Mouse (Mus musculus) cerebral cortex, adult 2 months (tissue): Measurements from ENCODE around the gene Celf5.

ENCODE experiments used
- WGBS: fragments of 180-500 bp; shearing (Covaris S2); methylation state at CpG from one replicate; pipeline ENCODE4 v1.1.7; 2018; 5-methylcytosine and 5-hydroxymethylcytosine counted together

The Celf5 gene

DNA sequence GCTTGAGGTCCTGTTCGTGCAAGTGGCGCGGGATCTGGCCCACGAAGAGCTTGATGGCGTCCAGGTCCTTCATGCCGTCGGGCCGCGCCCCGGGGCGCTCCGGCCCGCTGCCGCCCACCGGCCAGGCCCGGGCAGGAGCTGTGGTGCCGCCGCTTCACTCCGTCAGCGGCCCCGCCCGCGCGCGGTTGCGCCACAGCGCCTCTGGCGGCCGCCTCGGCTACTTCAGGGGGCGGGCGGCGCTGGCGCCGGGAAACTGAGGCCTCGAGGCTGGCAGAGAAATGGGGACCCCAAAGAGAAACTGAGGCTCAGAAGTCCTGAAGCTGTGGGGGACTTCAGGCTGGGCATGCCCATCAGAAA, at the start of gene Celf5:
Celf5 (minus strand) TSS at position 177 of the 357 bp plus-strand sequence.
- under 1% methylated on average over 36 of the region's 36 CpGs for WGBS

DNA sequence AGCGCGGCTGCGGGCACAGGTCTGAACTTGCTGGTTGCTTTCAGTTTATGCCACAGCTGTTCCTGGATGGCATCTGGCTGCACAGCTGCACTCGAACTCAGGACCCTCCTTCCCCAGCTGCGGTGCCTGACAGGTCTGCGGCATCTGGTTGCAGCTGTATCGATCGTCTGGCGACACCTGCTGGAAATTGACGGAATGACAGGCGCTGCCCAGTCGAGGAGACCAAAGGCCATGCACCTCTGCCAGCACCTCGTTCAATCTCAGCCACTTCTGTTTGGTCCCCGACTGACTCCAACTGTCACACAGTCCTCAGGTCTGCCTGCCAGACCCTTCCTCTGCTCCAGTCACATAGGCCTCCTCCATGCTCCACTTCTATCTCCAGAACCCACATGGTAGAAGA, 44.3 kb upstream of the Celf5 start:
- WGBS: 13% methylated on average over 14 of the region's 14 CpGs

DNA sequence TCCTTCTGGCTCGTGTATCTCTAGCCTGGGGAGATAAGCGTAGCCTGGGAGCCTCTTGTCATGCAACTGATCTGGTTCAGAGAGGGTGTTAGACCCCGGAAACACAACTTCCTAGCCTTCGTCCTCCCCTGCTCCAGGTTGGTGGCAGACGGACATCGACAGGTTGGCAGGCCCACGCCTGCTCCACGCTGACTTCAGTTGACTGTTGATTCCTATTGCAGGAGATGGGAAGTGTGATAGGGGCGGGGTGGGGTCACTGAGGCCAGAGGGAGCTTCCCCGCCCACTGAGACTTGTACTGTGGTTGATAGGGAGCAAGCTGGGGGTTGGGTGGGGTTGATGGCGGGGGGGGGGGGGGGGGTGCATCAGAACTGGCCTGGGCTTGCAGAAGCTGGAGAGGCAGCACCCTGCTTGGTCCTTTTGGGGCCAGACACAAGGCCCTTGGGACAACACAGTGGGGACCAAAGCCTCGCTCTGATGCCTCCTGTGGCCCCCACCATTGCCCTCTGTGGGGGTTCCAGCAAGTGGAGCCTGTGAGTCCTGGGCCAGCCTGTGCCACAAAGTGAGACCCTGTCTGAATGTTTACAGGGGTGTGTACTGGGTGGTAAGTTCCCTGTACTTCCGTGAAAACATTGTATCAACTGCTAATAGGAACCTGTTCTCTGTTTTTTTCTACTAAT, 42.6 kb upstream of the Celf5 start:
- WGBS: 69% methylated on average over 12 of the region's 13 CpGs

DNA sequence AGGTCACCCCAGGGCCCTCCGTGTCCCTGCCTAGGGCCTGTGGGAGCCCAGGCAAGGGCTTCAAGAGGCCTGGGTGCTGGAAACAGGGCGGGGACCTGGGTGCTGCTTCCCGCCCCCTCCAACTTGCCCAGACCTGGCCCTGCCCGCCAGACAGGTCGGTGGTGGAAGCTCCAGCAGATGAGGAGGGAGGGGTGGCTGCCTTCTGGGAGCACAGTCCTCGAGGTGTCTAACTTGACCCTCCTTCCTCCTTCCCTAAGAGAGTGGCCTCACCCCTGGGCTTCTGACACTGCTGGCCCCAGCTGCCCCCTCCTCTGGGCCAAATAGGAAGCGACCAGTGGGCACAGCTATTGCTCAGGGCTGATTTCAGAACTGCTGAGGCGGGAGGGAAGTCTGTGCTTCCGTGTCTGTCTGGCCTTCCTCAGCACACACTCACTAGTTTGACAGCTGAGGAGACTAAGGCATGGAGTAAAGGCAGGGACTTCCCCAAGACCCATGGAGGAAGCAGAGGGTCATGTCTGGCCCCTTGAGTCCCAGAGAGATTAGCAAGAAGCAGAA, 41.6 kb upstream of the Celf5 start, which contains the start of gene Gna15:
Gna15 (minus strand) TSS at position 175 of the 555 bp plus-strand sequence.
- WGBS: 51% methylated on average over 9 of the region's 9 CpGs

DNA sequence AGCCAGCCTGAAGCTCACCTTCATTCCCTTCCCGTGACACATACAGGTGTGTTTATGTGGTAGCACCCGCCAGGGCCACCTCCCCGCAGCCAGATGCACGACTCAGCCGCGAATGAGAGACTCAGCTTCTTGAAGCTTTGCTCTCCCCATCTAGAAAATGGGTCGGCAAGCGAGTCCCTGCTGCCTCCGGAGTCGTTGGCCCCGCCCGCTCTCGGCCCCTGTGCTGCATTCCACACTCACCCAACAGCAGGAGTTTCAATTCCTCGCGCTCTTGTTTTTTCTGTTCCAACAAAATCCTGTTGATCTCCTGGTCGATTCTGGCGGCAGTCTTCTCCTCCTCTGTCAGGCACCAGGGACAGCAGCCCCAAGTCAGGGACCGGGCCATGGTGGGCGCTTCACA, 41.1 kb upstream of the Celf5 start:
- WGBS: 47% methylated on average over 19 of the region's 19 CpGs

DNA sequence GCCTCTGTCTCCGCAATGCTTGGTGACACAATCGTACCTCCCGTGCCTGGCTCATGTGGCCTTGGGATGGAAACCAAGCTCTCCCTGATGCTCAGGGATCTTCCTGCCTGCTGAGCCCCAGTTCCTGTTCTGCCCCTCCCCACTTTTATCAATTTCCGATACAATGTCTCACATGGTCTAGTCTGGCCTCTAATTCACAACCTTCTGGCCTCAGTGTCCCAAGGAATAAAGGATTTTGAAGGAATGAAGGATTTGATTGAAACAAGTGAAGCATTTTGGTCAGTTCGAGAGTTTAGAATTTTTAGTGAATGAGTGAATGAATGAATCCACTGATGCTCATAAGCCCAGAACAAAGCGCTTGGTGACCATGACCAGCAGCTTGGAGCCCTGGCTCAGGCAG, 40.6 kb upstream of the Celf5 start:
- WGBS: 76% methylated on average over 6 of the region's 6 CpGs

DNA sequence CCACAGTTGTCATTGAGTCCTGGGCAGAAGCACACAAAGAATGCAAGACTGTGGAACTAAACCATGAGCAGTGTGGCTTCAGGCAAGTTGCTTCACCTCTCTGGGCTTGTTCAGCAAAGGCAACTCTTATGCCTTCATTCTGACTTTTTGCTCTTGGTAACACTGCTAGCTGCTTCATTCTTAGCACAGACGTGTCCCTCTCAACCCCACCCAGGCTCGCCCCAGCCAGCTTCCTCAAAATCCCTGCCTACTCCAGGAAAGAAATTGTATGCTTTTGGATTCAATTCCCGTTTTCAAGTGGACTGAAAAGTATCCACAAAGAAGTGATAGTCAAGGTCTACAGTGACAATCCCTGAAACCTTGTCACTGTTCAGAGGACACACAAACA, 37.5 kb upstream of the Celf5 start:
- 61% methylated on average over 3 of the region's 3 CpGs for WGBS

DNA sequence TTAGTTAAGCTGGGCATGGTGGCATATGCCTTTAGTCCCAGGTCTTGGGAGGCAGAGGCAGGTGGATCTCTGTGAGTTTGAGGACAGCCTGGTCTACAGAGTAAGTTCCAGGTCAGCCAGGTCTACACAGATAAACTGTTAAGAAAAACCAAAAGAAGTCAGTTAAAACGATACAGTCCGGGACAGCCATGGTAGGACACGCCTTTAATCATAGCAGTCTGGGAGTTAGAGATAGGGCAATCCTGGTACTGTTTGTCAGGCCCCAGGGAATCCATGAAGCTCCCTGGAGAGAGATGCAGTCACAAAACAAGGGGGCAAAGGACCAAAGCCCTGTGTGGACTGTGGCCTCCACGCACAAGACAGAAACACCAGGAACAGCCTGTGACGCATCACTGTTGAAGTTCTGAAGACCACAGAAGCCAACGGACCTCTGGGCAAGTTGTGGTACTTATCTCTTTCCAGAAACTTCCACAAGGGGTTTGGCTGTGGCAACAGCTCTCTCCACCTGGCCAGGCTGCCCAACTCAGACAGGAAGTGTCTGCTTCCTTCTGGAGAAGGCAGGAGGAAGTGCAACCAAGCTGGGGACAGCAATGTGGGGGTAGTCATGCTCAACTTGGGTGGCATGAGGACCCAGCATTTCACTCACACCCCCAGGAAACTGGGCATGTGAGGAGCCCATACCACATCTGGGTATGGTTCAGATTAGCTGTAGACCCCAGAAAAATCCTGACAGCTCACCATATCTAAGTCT, 36.9 kb upstream of the Celf5 start:
- WGBS: 78% methylated on average over 6 of the region's 6 CpGs

DNA sequence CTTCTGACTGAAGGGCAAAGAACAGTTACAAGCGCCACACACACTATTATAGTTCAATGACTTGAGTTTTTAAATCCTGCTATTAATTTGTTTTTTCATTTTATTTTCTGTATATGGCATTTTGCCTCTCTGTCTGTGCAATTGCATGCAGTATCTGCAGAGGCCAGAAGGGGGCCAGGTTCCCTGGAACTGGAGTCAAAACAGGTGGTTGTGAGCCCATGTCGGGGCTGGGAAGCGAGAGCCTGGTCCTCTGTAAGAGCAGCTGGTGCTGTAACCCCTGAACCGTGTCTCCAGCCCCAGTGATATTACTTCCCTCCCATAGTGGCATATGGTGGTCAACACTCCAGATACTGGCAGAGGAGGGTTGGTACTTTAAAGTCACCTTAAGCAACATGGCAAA, 36.0 kb upstream of the Celf5 start:
- 20% methylated on average over 4 of the region's 4 CpGs for WGBS

DNA sequence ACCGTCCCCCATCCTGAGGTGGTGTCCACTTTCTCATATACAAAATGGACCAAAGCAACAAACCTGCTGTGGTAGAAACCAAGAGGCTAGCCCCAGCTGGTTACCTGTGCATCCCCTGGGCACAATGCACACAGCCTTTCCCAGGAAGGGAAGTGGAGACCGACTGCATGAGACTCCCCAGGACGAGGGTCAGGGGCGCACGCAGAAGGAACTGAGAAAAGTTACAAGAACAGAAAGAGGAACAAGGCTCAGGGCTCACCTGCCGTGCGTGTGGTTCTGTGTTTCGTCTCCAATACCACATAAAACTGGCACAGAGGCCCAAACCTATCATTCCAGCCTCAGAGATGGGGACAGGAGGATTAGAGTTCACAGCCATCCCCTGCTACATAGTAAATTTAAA, 34.7 kb upstream of the Celf5 start:
- 87% methylated on average over 8 of the region's 8 CpGs for WGBS

DNA sequence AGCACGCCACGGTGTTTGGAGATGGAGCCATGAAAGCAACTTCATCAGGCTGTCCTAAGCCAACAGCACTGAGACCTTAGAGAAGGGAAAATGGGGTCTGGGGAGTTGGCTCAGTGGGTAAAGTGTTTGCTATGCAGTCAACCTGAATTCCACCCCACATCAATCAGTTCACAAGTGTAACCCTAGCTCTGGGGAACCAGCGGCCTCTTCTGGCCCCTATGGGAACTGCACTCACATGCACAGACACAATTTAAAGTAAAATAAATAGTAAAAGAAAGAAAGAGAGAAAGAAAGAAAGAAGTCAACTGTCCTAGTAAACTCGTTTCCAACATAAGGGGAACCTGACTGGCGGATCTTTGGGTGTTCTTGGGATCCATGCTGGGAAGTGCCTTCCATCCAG, 31.3 kb upstream of the Celf5 start:
- WGBS: 88% methylated on average over 5 of the region's 5 CpGs

DNA sequence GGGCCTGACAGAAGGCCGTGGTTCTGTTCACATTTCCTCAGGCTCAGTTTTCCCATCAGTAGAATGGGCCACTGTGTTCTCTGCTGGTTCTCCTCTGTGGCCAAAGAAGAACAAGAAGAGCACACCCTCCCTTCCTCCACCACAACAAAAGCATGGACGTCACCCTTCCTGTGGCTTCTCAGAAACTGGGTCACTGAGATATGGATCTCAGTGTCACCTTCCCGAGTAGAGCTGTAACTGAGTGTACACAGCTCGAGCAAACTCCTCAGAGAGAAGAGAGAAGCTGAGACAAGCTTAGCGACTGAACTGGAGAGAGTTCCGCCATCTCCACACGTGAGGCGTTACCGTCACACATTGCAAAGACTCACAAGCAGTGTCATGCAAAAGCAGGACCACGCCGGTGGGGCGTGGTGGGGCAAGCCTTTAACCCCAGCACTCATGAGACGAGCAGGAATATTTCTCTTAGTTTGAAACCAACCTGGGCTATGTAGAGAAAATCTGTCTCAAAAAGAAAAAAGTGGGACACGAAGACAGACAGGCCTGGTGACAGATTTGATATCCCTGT, 27.8 kb upstream of the Celf5 start:
- WGBS: 79% methylated on average over 14 of the region's 14 CpGs

DNA sequence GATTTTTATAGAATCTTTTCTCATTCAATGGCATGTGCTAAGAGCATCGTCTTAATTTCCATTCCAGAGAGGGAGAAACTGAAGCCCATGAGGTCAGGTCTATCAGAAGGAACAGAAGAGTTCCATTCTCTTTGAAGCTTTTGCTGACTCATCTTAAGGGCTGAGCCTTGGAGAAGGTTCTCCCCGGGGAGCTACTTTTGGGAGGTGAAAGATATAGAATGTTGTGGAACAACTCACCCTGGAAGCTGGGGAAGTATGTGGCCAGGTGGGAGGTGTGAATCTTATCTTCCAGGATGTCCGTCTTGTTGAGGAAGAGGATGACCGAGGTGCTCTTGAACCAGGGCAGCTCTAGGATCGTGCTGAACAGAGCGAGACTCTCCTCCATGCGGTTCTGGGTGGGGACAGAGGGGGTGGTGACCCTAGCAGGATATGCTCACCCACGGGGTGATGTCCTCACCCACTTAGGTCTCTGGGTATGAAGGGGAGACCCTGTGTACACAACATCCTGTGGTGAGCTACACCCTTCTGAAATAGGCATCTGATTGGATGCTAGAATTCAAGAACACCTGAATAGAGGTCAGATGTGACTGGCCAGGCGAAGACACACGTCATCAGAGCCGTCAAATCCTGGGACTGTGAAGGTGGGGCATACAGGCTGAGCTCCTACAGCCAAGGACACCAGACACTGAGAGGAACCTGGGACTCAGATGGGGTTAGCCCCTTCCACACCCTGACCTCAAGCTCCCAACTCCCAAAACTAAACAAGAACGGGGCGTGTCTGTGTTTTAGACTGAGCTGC, 25.4 kb upstream of the Celf5 start:
- 68% methylated on average over 13 of the region's 13 CpGs for WGBS

DNA sequence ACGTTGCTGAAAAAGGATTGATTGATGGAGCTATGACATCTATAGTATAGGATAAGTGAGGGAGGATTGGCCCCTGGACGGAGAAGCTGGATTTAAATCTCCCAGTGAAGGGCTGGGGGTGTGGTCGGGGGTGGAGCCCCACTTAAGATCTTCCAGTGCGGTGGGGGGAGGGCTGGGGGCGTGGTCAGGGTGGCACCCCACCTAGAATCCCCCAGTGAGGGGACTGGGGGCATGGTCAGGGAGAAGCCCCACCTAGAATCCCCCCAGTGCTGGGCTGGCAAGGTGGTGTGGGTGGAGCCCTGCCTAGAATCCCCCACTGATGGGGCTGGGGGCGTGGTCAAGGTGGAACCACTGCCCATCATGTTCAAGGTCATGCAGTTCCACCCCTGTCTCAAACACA, 24.6 kb upstream of the Celf5 start:
- 38% methylated on average over 6 of the region's 6 CpGs for WGBS

DNA sequence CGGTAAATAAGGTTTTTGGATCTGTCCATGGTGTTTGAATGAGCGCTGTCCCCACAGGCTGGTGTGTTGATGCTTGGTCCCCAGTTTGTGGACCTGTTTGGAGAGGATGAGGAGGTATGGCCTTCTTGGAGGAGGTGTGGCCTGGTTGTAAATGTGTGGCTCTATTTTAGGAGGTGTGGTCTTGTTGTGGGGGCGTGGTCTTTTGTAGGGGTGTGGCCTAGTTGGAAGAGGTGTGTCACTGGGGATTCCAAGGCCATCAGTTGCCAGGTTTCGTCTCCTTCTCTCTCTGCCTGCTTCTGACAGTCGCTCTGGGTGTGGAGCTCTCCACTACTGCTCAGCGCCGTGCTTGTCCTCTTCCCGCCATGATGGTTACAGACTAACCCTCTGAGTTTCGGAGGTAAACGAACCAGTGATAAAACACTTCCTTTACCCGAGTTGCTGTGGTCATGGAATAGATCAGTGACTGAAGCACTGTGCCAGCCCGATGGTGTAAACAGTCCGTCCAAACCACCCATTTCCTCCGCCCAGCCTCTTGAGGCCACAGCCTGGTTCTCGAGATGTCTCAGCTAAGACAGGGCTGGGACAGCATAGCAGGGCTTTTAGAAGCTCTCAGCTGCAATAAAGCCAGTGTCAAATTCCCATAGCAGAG, 22.6 kb upstream of the Celf5 start:
- WGBS: 83% methylated on average over 15 of the region's 15 CpGs

DNA sequence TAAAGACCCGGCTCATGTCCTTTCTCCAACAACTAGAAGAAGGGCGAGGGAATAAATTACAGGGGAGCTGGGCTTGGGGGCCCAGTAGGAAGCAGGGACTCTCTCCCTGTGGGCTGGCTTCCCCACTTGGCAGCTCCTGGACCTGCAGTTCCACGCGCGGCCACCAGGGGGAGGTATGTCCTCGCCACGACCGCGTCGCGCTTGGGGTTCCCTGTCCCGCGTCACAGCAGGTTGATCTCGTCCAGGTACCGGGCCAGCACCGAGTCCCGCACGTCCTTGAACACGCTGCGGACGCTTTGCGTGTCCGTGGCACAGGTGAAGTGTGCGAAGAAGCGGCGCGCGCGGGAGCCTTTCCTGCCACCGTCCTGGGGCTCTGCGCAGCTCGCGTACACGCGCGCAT, 20.1 kb upstream of the Celf5 start:
- 7% methylated on average over 36 of the region's 36 CpGs for WGBS

DNA sequence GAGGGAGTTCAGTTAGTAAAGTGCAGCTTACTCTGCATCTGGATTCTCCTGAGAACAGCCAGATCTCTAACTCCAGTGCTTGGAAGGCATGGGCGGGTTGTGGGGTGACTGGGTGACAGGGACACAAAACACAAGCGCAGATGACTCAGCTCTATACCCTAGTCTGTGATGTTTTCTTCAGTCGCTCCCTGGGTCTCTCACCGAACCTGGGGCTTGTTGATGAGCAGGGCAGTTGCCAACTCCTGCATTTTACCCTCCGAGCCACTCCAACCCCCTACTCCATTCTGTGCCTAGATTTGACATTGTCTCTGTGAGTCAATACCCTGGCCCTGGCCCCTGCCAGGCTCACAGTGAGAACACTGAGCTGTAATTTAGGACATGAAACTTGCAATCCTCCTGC, 19.4 kb upstream of the Celf5 start:
- WGBS: 91% methylated on average over 5 of the region's 5 CpGs

DNA sequence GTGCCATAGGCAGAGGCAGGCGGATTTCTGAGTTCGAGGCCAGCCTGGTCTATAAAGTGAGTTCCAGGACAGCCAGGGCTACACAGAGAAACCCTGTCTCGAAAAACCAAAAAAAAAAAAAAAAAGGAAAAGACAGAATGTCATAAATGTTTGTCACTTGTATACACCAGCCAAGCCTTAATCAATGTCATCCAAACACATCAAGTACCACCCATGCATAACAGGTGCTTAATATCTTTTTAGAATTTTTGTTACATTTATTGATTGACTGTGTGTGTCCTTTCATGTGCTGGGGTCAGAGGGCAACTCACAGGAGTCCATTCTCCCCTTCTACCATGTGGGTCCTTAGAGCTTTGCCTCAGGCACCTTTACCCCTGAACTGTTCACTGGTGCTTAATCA, 17.5 kb upstream of the Celf5 start, which contains the start of gene S1pr4:
S1pr4 (minus strand) TSS at position 101 of the 400 bp plus-strand sequence.
- WGBS: 84% methylated on average over 3 of the region's 3 CpGs

DNA sequence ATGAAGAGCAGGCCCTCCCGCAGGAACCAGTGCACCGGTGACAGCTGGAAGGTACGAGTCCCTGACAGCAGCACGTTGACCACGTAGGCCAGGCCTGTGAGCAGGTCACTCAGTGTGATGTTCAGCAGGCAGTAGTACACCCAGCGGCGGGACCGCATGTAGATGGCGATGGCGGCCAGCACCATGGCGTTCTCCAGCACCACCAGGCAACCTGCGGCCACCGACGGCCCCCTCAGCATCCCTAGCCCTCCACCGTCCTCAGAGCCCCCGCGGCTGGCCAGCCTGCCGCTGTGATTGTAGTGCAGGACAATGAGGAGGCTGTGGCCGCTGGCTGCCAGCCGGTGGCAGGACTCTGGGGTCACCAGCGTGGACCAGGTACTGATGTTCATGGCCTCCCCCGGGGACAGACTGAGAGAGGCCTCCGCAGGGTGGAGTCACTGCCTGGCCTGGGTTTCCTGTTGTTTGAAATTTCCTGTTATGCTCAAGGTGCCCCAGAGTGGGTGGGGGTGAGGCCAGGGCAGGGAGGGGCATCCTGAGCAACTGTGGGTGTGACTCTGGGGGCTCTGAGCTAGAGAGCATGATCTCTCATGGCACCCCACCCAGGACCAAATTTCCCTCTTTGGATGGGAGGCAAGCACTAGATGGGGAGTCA, 16.9 kb upstream of the Celf5 start:
- 78% methylated on average over 23 of the region's 23 CpGs for WGBS

DNA sequence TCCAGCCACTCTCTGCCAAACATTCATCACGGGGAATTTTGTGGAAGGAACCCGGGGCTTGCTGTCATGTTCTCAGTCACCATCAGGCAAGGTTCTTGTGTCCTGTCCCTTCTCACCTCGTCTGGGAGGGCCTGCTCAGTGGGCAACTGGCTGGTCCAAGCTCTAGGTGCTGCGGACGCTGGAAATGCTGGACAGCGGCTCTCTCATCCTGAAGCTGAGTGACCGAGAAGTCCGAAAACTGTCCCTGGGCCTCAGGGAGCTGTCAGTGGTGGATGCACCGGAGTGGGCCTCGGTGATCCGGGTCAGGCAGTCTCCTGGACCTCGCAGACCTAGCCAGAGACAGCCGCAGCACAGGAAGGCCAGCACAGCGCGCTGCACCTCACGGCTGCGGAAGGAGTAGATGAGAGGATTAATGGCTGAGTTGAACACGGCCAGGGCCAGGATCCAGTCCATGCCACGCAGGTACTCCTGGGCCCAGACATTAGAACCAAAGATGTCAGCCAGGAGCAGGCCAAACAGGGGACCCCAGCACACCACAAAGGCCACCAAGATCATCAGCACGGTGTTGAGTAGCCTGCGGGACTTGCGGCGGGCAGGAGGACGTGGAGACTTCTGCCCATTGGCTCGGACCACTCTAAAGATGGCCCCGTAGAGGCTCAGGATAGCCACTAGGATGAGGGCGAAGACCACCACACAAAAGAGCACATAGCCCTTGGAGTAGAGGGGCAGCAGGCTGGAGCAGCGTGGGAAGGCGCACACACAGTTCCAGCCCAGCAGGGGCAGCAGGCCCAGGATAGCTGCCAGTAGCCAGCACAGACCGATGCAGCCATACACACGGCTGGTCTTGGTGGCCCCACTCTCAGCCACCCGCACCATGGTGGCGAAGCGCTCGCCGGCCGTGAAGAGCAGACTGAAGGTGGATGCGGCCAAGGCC, 16.1 kb upstream of the Celf5 start:
- WGBS: 87% methylated on average over 38 of the region's 38 CpGs
